Mouse (Mus musculus) liver, postnatal 0 days (tissue): ENCODE results near the gene Riok1.

Experiments
- CTCF ChIP-seq: sonication (generic); IDR thresholded peaks from 2 replicates; pipeline ENCODE4 v1.5.1; 2016; ENCODE audit warnings: antibody characterized with exemption, low read depth
- EP300 ChIP-seq: IDR thresholded peaks from 2 replicates; pipeline ENCODE4 v1.6.1; 2016; ENCODE audit warnings: antibody characterized with exemption, low read depth, mild to moderate bottlenecking

DNA sequence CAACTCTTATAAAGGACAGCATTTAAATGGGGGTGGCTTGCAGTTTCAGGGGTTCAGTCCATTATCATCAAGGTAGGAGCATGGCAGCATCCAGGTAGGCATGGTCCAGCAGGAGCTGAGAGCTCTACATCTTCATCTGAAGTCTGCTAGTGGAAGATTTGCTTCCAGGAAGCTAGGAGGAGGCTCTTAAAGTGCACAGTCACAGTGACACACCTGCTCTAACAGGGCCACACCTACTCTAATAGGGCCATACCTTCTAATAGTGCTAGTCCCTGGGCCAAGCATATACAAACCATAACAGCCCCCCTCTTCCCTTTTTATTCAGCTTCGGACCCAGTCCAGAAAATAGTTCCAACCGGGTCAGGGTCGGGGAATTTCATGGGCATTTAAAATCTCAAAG lies 37.1 kb upstream of the Riok1 start:
- no peak for TF ChIP-seq CTCF
- no peak; the same call in 1 of the 2 replicates for TF ChIP-seq EP300
